Mouse (Mus musculus) cerebellum, adult 2 months (tissue): ENCODE measurements around the gene Fkbp7.

Experiments
- CTCF ChIP-seq: fragments of 200-500 bp; IDR thresholded peaks from 2 replicates; pipeline ENCODE4 v1.5.1; 2011; ENCODE audit warnings: low read depth, mild to moderate bottlenecking, control low read depth, low read length, moderate library complexity, borderline replicate concordance; ENCODE audit not compliant: insufficient read depth
- POLR2A ChIP-seq: fragments of 200-500 bp; IDR thresholded peaks from 2 replicates; pipeline ENCODE4 v1.6.1; 2011; ENCODE audit warnings: low read length, control low read depth, borderline replicate concordance; ENCODE audit not compliant: insufficient read depth

DNA sequence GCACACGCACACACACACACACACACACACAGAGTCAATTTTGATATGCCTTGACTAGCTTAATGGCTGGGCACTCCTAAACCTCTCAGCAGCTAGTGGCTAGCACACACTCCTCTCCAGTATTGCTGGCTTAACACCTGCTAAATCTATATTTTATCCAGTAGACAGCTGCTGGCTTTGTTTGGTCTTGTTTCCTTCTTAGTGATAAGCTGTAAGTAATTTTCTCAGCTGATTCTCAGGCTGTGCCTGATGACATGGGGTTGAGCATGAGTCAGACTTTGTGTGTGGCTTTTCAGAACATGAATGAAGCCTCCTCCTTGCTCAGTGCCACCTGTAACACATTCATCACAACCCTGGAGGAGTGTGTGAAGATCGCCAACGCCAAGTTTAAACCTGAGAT is 14.1 kb upstream of the Fkbp7 start:
- TF ChIP-seq CTCF (no peak), POLR2A (no peak)
